Mouse (Mus musculus) heart, adult 2 months (tissue): ENCODE measurements around the gene 2810021J22Rik. TPM values are rescaled to one million over a fixed set of nuclear protein-coding genes. Genes with fewer than 3 reads are reported as not detected.
A peak's percentile ranks its signal among the peaks of the same experiment; 100 is the strongest.

Experiments
- DNase-seq, 2 experiments: peaks; one replicate each; pipeline ENCODE4 v3.0.0; 2021
- H3K27ac ChIP-seq: fragments of 200-600 bp; 2 replicates; pipeline ENCODE4 v1.8.1; 2022
- H3K27me3 ChIP-seq: fragments of 200-500 bp; 2 replicates; pipeline ENCODE4 v1.6.1; 2012; ENCODE audit warnings: mild to moderate bottlenecking, low read length, inconsistent platforms, mixed read lengths; ENCODE audit not compliant: control insufficient read depth, insufficient read depth
- H3K36me3 ChIP-seq: fragments of 200-500 bp; 2 replicates; pipeline ENCODE4 v1.6.1; 2012; ENCODE audit warnings: low read length, inconsistent platforms; ENCODE audit not compliant: control insufficient read depth, insufficient read depth
- H3K4me1 ChIP-seq: fragments of 200-500 bp; 2 replicates; pipeline ENCODE4 v1.6.1; 2011; ENCODE audit warnings: low read length; ENCODE audit not compliant: control insufficient read depth, insufficient read depth
- H3K4me3 ChIP-seq: fragments of 200-600 bp; 2 replicates; pipeline ENCODE4 v1.8.1; 2022
- H3K79me2 ChIP-seq: fragments of 200-500 bp; replicated peaks from 2 replicates; pipeline ENCODE4 v1.6.1; 2012; ENCODE audit warnings: mild to moderate bottlenecking, inconsistent platforms, low read length, moderate library complexity, mixed read lengths; ENCODE audit not compliant: control insufficient read depth, insufficient read depth
- H3K9ac ChIP-seq: fragments of 200-500 bp; 2 replicates; pipeline ENCODE4 v1.6.1; 2012; ENCODE audit warnings: low read depth, mild to moderate bottlenecking, control low read depth, inconsistent platforms, low read length, mixed read lengths
- CTCF ChIP-seq: fragments of 200-600 bp; IDR thresholded peaks from 2 replicates; pipeline ENCODE4 v1.8.1; 2022; ENCODE audit warnings: antibody characterized with exemption, mild to moderate bottlenecking, moderate library complexity
- EP300 ChIP-seq: fragments of 200-500 bp; IDR thresholded peaks from 2 replicates; pipeline ENCODE4 v1.6.1; 2011; ENCODE audit warnings: low read depth, low read length, control low read depth; ENCODE audit not compliant: insufficient read depth
- POLR2A ChIP-seq: fragments of 200-500 bp; IDR thresholded peaks from 2 replicates; pipeline ENCODE4 v1.6.1; 2011; ENCODE audit warnings: mild to moderate bottlenecking, low read depth, low read length, control low read depth; ENCODE audit not compliant: insufficient read depth
- WGBS: fragments of 180-500 bp; shearing (Covaris S2); methylation state at CpG from one replicate; pipeline ENCODE4 v1.1.7; 2018; 5-methylcytosine and 5-hydroxymethylcytosine counted together
- intact Hi-C: fragments of 180-260 bp; cut with DNase I; formaldehyde crosslinking; loops from one replicate; pipeline ENCODE4 v1.15.1; 2025
- polyA plus RNA-seq: library from polyadenylated mRNA; depleted of rRNA; stranded (reverse); fragments of >200 nt; gene quantifications from 2 replicates; pipeline ENCODE4 v1.2.3, GENCODE M21; 2012
- total RNA-seq, 2 experiments: library from RNA; stranded (reverse); gene quantifications; 2 replicates each; pipeline ENCODE4 v1.2.3; 2021

The 2810021J22Rik gene
- total and polyA plus RNA-seq, 3 experiments = 2.1 to 3.1 (median 2.1) TPM

GRCm38 (mm10) chr11:58922420-58922819 is 55.4 kb downstream of the 2810021J22Rik start:
- H3K4me3 ChIP-seq = no peak overlapping the region
- no peaks in the 10 kb centered on the region for H3K36me3 ChIP-seq
- no peak overlapping the region for H3K9ac ChIP-seq
- no peaks in the 10 kb centered on the region for H3K4me1 ChIP-seq
- H3K27me3 ChIP-seq = peaks cover 3% of the 10 kb centered on the region; the same call in 1 of the 2 replicates
- TF ChIP-seq POLR2A = no peak
- TF ChIP-seq EP300 = no peak
- no peak for TF ChIP-seq CTCF
- no peaks in the 10 kb centered on the region for H3K79me2 ChIP-seq
- no peak overlapping the region for H3K27ac ChIP-seq
- no peak for DNase-seq
- WGBS = 81% methylated on average over 9 of the region's 9 CpGs
- intact Hi-C loops = no loop called here

- H3K9ac ChIP-seq = no peak overlapping the region
- intact Hi-C loops = loop anchor here (5.0 kb wide), 1 partner anchor 371 kb away; no protein-coding TSS in a partner anchor
- H3K27me3 ChIP-seq = no peaks in the 10 kb centered on the region
- H3K4me3 ChIP-seq = no peak overlapping the region
- peaks cover 3% of the 10 kb centered on the region for H3K4me1 ChIP-seq
- H3K36me3 ChIP-seq = no peaks in the 10 kb centered on the region
- H3K27ac ChIP-seq = no peak overlapping the region
- DNase-seq = no peak
- no peaks in the 10 kb centered on the region for H3K79me2 ChIP-seq
- 87% methylated on average over 2 of the region's 3 CpGs for WGBS
- TF ChIP-seq POLR2A (no peak), EP300 (no peak), CTCF (no peak)
Measured at GRCm38 (mm10) chr11:58926651-58927050, 59.6 kb downstream of the 2810021J22Rik start.

GRCm38 (mm10) chr11:58927053-58927452 is 60.0 kb downstream of the 2810021J22Rik start:
- no peak for DNase-seq
- TF ChIP-seq POLR2A (no peak), CTCF (no peak), EP300 (no peak)
- intact Hi-C loops = loop anchor here (5.0 kb wide), 1 partner anchor 370 kb away; no protein-coding TSS in a partner anchor

GRCm38 (mm10) chr11:58927790-58928651 is 61.0 kb downstream of the 2810021J22Rik start:
- peak overlapping the region; percentile 49 for H3K4me3 ChIP-seq
- 13% methylated on average over 20 of the region's 20 CpGs for WGBS
- intact Hi-C loops = loop anchor here (2.0 to 5.0 kb wide), 2 partner anchors 27 to 369 kb away; partner anchors contain the start of genes Hist3h2a and Trim17
- no peaks in the 10 kb centered on the region for H3K79me2 ChIP-seq
- no peaks in the 10 kb centered on the region for H3K27me3 ChIP-seq
- H3K4me1 ChIP-seq = peaks cover 3% of the 10 kb centered on the region
- peak; percentile 72 to 75 for DNase-seq
- H3K9ac ChIP-seq = peak overlapping the region; percentile 60
- H3K36me3 ChIP-seq = no peaks in the 10 kb centered on the region
- peak overlapping the region; percentile 72 for H3K27ac ChIP-seq
- TF ChIP-seq CTCF = peak; percentile 91
- TF ChIP-seq EP300 = 0 out of 2 replicates have a peak, but pooled peaks have one; percentile 3
- TF ChIP-seq POLR2A = peak; percentile 63

More at GRCm38 (mm10) chr11:58927053-58927452, 60.0 kb downstream of the 2810021J22Rik start:
- no peak overlapping the region for H3K4me3 ChIP-seq
- H3K9ac ChIP-seq = no peak overlapping the region
- H3K27me3 ChIP-seq = no peaks in the 10 kb centered on the region
- WGBS = 62% methylated on average over 2 of the region's 2 CpGs
- no peak overlapping the region for H3K27ac ChIP-seq
- H3K79me2 ChIP-seq = no peaks in the 10 kb centered on the region
- H3K4me1 ChIP-seq = peaks cover 3% of the 10 kb centered on the region
- H3K36me3 ChIP-seq = no peaks in the 10 kb centered on the region

- DNase-seq = no peak
- TF ChIP-seq POLR2A = no peak
- TF ChIP-seq EP300 = no peak
- no peak for TF ChIP-seq CTCF
- no peak overlapping the region for H3K4me3 ChIP-seq
- H3K27ac ChIP-seq = no peak overlapping the region
- H3K36me3 ChIP-seq = no peaks in the 10 kb centered on the region
- WGBS = 74% methylated on average over 4 of the region's 4 CpGs
- intact Hi-C loops = loop anchor here (2.0 to 5.0 kb wide), 2 partner anchors 26 to 368 kb away; partner anchors contain the start of genes Hist3h2a and Trim17
- no peak overlapping the region for H3K9ac ChIP-seq
- no peaks in the 10 kb centered on the region for H3K79me2 ChIP-seq
- peaks cover 3% of the 10 kb centered on the region for H3K4me1 ChIP-seq
- H3K27me3 ChIP-seq = no peaks in the 10 kb centered on the region
Measured at GRCm38 (mm10) chr11:58929055-58929454, 62.0 kb downstream of the 2810021J22Rik start.

- DNase-seq = no peak
- Histone ChIP-seq H3K4me1 (peaks cover 3% of the 10 kb centered on the region), H3K9ac (no peak overlapping the region), H3K79me2 (no peaks in the 10 kb centered on the region), H3K27ac (no peak overlapping the region), H3K36me3 (no peaks in the 10 kb centered on the region), H3K27me3 (no peaks in the 10 kb centered on the region), H3K4me3 (no peak overlapping the region)
- intact Hi-C loops = loop anchor here (2.0 to 5.0 kb wide), 2 partner anchors 25 to 368 kb away; partner anchors contain the start of genes Hist3h2a and Trim17
- no peak for TF ChIP-seq POLR2A
- TF ChIP-seq CTCF = no peak
- no peak for TF ChIP-seq EP300
- WGBS = 44% methylated on average over 3 of the region's 3 CpGs
Measured at GRCm38 (mm10) chr11:58929641-58930040, 62.6 kb downstream of the 2810021J22Rik start.
